Mouse (Mus musculus): ENCODE data around the gene Capn9.

Gene Capn9

DNA sequence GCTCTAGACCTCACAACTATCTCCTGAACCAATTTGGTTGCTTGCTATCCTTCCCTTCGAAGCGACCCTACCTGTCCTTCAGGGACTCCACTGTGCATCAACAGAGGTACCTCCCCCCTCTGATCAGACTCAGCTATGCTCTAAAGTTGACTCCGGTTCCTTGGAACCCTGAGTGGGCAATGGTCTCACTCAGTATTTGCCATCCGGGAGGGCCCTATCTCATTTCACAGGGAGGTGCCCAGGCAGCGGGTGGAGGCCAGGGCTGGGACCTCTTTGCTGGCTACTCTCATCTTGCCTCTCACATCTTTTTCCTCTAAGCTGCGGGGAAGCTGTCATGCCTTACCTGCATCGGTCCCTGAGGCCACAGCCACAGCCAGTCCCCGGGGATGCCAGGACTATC is at the start of gene Capn9:
Gene Capn9, plus strand, starts transcription at position 301 of the 400 bp plus-strand sequence.
- DNase-seq (ENCODE audit: low read depth, low spot score), result no peak

- no peak for DNase-seq (ENCODE audit: low read depth, low spot score)
These were observed 49.6 kb upstream of the Capn9 start for GRCm38 (mm10) chr8:124526261-124526660.

GRCm38 (mm10) chr8:124530076-124530475 is 45.8 kb upstream of the Capn9 start:
- DNase-seq (ENCODE audit: low read depth, low spot score), result no peak

DNA sequence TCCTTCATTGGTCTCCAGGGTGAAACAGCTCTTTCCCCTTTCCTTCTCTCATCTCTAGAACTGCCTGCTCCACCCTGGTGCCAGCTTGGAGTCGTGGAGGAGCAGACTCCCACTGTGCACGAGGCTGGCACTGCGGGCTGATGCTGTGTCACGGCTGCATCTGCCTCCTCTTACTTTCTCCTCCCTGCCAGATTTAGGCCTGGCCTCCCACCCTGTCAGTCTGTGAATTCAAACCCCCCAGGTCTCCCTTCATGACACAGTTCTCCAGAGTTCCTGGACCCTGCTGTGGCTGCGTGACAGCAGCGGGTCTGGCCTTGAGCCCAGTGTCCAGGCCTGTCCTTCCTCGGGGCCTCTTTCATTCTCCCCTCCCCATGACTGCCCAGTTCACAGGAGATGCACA is 45.4 kb upstream of the Capn9 start:
- no peak for DNase-seq (ENCODE audit: low read depth, low spot score)

DNA sequence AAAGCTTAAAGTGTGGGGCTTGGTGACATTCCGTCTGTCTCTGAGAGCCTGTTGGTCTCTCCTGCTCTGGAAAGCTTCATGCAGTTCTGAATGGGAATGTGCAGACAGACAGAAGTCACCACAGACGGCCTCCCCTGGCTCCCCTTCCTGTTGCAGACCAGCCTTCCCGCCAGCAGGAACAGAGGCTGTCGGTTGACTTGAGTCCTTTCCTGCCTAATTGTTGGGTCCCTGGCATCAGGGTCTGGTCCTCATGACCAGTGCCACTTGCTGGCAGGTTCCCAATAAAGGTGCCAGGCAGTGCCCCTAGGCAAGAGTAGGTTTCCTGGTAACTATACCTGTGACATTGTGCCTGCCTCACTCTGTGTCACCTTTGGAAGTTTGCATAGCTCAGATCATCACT is 44.9 kb upstream of the Capn9 start:
- DNase-seq (ENCODE audit: low read depth, low spot score), result no peak

GRCm38 (mm10) chr8:124532626-124533025 is 43.3 kb upstream of the Capn9 start:
- no peak for DNase-seq (ENCODE audit: low read depth, low spot score)

GRCm38 (mm10) chr8:124535451-124535850 is 40.5 kb upstream of the Capn9 start:
- DNase-seq (ENCODE audit: low read depth, low spot score), result no peak

DNA sequence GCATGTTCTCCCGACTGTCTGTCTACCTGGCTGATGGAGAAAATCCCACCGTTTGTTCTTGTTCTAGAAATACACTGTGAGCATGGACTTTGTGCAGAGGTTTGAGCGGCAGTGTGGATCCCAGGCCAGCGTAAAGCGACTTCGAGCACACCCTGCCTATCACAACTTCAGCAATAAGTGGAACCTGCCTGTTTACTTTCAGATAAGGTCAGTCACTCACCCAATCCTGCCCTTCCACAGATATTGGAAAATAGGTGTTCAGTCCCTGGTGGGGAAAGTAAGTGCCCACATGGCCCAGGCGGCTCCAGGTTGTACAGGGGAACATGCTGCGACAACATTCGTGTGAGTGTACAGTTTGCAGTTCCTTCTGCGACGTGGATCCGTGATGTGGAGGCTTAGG is 35.0 kb upstream of the Capn9 start:
- no peak for DNase-seq (ENCODE audit: low read depth, low spot score)

DNA sequence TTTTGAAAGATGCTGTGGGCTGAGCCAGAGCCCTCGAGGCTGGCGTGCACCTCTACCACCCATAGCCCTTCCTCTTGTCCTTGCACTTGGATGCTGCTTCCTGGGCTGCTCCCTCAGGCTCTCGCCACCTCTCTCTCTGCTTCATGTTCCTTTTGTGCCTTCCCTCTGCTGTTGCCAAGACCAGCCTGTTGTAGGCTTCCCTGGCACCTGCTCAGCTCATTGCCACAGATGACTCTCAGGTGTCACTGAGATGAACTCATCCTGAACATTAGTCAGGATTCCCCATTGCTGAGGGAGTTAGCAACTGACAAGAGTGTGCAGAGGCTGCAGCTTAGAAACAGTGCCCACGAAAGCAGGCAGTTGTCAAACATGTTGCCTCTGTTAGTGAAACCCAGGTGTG is 33.9 kb upstream of the Capn9 start:
- DNase-seq (ENCODE audit: low read depth, low spot score), result no peak

- DNase-seq (ENCODE audit: low read depth, low spot score), result no peak
These were observed 32.6 kb upstream of the Capn9 start for GRCm38 (mm10) chr8:124543272-124543671.

DNA sequence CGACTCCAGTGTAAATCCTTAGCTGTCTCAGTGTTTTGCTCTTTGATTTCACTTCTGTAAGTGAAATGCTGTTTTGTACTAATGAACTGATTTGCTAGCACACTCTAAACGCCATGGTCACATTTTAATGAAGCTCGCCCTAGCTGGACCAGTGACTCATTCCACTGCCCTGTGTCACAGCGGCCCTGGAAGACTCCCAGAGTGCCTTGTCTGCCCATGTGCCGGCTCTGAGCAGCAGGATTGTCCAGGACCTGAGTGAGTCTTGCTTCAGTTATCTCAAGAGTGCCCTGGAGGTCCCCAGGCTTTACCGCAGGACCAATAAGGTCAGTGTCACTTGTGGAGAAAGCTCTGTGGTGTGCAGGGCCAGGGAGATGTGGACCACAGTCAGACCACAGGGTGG is 29.5 kb upstream of the Capn9 start:
- DNase-seq (ENCODE audit: low read depth, low spot score), result no peak

DNA sequence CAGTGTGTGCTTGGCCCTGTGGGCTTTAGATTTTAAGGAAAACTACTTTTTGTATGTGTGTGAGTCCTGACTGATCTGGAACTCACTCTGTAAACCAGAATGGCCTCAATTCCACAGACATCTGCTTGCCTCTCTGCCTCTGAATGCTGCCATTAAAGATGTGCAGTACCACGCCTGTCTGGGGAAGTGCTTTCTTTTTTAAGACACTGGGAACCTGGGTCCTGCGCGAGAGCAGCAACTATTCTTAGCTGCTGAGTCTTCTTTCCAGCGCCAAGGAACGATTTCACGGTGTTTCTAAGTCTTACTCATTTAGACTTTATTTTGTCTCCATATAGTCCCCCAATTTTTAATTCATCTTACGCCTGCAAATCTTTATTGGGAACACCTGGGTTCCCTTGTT is 29.1 kb upstream of the Capn9 start:
- DNase-seq (ENCODE audit: low read depth, low spot score), result no peak

DNA sequence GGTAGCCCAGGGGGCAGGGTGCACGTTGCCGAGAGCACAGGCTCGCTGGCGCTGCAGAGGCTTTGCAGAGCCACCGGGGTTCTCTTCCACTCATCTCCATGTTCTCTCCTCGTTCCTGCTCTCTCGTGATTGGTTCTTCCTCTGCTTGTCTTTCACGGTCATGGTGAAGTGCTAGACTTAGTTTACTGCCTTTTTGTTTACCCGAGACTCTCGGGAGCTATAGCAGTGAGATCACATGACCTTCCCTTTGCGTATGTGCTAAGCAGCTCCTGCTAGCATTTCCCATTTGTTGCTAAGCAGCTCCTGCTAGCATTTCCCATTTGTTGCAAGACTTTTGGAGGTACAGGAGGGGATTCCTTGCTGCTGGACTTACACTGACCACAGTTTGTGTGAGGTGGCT is 28.6 kb upstream of the Capn9 start:
- no peak for DNase-seq (ENCODE audit: low read depth, low spot score)

DNA sequence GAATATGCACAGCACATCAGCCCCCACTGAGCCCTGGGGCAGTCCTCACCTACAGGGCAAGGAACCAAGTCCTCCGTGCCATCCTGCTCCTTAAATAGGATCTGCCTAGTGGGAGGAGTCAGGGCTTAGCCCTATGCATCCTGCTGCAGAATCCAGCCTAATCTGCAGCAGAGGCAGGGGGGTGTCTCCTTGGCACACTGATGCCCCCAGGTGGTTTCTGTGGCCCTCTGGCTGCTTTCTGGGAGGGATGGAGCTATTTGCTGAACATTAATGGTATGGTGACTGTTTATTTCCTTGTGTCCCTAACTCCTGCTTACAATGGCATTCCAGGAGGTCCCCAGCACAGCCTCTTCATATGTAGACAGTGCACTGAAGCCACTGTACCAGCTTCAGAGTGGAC is 27.7 kb upstream of the Capn9 start:
- no peak for DNase-seq (ENCODE audit: low read depth, low spot score)

GRCm38 (mm10) chr8:124551011-124551661 is 24.8 kb upstream of the Capn9 start:
- DNase-seq (ENCODE audit: low read depth, low spot score), result no peak

DNA sequence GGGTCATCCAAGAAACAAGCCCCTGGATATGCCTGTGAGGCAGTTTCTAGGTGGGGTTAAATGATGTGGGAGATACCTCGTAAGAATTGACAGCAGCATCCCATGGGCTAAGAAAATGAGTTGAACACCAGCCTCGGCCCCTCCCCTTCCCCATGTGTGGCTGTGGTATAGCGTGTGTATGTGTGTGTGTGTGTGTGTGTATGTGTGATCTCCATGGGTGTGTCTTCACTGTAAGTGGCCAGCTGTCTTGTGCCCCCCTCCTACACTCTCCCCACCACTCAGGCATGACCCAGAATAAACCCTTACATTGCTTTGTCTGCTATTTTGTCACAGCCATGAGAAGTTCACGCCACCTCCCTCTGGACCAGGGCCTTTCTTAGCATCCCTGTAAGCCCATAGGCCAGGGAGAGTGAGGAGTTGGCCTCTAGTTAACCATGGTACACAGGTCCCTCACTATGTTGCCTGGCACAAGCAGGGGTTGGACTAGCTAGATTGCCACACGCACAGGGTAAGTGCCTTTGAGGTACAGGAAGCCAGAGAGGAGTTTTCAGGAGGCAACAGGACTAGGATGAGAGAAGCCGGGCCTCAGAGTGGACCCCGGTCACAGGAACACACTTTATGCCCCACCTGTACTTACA is 20.7 kb upstream of the Capn9 start:
- DNase-seq (ENCODE audit: low read depth, low spot score), result no peak

- DNase-seq (ENCODE audit: low read depth, low spot score), result no peak
These were observed 19.7 kb upstream of the Capn9 start for GRCm38 (mm10) chr8:124556164-124556563.

DNA sequence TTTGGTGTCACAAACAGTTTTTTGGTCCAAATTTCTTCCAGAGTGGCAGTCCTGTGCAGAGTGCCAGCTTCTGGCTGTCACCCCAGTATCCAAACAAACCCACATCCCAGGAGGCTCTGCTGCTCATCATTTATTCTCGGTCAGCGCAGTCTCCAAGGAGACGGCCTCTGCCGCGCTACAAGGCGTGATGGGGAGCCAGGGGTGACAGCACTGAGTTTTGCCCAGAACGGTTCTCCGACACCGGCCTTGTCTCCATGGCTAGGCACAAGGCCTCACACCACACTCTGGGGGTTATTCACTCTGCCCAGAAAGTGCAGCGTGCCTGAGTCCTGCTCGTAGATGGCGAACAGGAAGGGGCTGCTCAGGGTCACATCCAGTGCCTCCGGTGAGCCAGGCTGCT is 19.3 kb upstream of the Capn9 start:
- no peak for DNase-seq (ENCODE audit: low read depth, low spot score)

GRCm38 (mm10) chr8:124557476-124557875 is 18.4 kb upstream of the Capn9 start:
- DNase-seq (ENCODE audit: low read depth, low spot score), result no peak

GRCm38 (mm10) chr8:124567126-124567525 is 8.8 kb upstream of the Capn9 start:
- DNase-seq (ENCODE audit: low read depth, low spot score), result no peak

DNA sequence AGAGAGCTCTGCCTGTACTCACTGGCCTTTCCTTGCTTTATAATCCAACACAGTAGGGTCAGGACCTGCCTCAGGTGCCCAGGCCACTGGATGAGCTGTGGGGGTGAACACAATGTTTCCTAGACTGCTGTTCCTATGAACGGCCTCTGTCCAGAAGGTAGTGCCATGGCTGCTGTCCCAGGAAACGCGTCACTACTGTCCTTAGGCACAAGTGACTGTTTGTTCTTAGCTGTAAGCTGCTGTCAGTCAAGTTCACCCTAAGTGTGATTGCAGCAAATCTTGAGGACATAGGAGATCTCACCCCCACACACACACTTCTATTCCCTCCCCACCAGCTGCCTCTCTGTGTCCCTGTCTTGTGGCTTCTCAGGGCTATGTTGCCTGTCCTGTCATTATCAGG is 8.3 kb upstream of the Capn9 start:
- DNase-seq (ENCODE audit: low read depth, low spot score), result no peak

DNA sequence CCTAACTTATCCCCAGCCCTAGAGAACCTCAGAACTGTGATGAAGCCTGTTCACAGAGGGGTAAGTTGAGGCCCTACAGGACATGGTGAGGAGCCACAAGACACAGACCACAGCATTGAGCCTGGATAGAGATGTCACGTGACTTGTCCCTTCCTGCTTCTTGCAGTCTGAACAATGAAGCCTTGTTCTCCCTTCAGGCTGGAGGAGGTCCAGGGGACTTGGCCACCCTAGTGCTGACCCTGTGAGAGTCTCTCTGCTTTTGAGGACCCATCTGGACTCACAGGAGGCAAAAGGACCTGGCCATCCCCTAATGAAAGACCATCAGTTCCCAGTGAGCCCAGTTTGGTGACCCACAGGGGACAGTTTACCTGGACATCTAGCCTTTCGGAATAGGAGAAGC is 6.8 kb upstream of the Capn9 start:
- DNase-seq (ENCODE audit: low read depth, low spot score), result no peak

GRCm38 (mm10) chr8:124569593-124569992 is 6.3 kb upstream of the Capn9 start, which contains the start of gene Agt:
Gene Agt (minus strand): TSS chr8:124569706.
- DNase-seq (ENCODE audit: low read depth, low spot score), result no peak

Measured in WW6 (cell line).